Mouse (Mus musculus): ENCODE data around the gene Mrpl9. TPM values are rescaled to one million over a fixed set of nuclear protein-coding genes. Genes with fewer than 3 reads are reported as not detected.

The Mrpl9 gene
- polyA plus RNA-seq, 1 experiment from 2014 or later, result 101 TPM

- no peak for TF ChIP-seq CTCF (IDR thresholded peaks at IDR 0.05)
- ChIA-PET POLR2A (no interaction called here), CTCF (interaction anchor here (1.0 to 1.5 kb wide), 2 partner anchors 11 to 30 kb away, joined by 3 to 4 read pairs; no protein-coding TSS in a partner anchor)
- ATAC-seq (no peak), DNase-seq (ENCODE audit: low read depth, low spot score) (no peak)
- H3K27me3 ChIP-seq, result no peaks in the 10 kb centered on the region
- in situ Hi-C loops (cut with MboI; ENCODE audit: low pct_unique_long_range_greater_than_20kb), result loop anchor here (25.0 kb wide), 1 partner anchor 716 kb away; the partner anchor contains the start of gene Gm5773
Observed at GRCm38 (mm10) chr3:94478591-94479169, 35.6 kb downstream of the Mrpl9 start.

- POLR2A ChIA-PET, result no interaction called here
- DNase-seq (ENCODE audit: low read depth, low spot score) (no peak), ATAC-seq (no peak)
Observed at GRCm38 (mm10) chr3:94479564-94479963, 36.4 kb downstream of the Mrpl9 start.

GRCm38 (mm10) chr3:94480291-94480884, 37.3 kb downstream of the Mrpl9 start, which contains the start of gene Riiad1:
TSS of gene Riiad1 (minus strand) at chr3:94480341.
- ATAC-seq (no peak), DNase-seq (ENCODE audit: low read depth, low spot score) (no peak)
- CTCF ChIA-PET, result interaction anchor here (1.0 to 1.2 kb wide), 2 partner anchors 13 to 17 kb away, joined by 3 read pairs; no protein-coding TSS in a partner anchor
- in situ Hi-C loops (cut with MboI; ENCODE audit: low pct_unique_long_range_greater_than_20kb), result loop anchor here (25.0 kb wide), 1 partner anchor 718 kb away; the partner anchor contains the start of gene Gm5773
- no peak for TF ChIP-seq CTCF (IDR thresholded peaks at IDR 0.05)
- POLR2A ChIA-PET, result no interaction called here
- no peaks in the 10 kb centered on the region for H3K27me3 ChIP-seq

More at GRCm38 (mm10) chr3:94479564-94479963, 36.4 kb downstream of the Mrpl9 start:
- CTCF ChIA-PET, result interaction anchor here (1.5 kb wide), 1 partner anchor 10 kb away, joined by 4 read pairs; no protein-coding TSS in a partner anchor
- TF ChIP-seq CTCF (IDR thresholded peaks at IDR 0.05), result no peak
- in situ Hi-C loops (cut with MboI; ENCODE audit: low pct_unique_long_range_greater_than_20kb), result loop anchor here (25.0 kb wide), 1 partner anchor 717 kb away; the partner anchor contains the start of gene Gm5773
- no peaks in the 10 kb centered on the region for H3K27me3 ChIP-seq

GRCm38 (mm10) chr3:94481429-94481828, 38.3 kb downstream of the Mrpl9 start:
- no peaks in the 10 kb centered on the region for H3K27me3 ChIP-seq
- ATAC-seq (no peak), DNase-seq (ENCODE audit: low read depth, low spot score) (no peak)
- ChIA-PET POLR2A (no interaction called here), CTCF (interaction anchor here (1.0 to 1.6 kb wide), 3 partner anchors 12 to 19 kb away, joined by 3 read pairs; no protein-coding TSS in a partner anchor)
- in situ Hi-C loops (cut with MboI; ENCODE audit: low pct_unique_long_range_greater_than_20kb), result loop anchor here (25.0 kb wide), 1 partner anchor 719 kb away; the partner anchor contains the start of gene Gm5773
- no peak for TF ChIP-seq CTCF (IDR thresholded peaks at IDR 0.05)

GRCm38 (mm10) chr3:94482764-94483385, 39.8 kb downstream of the Mrpl9 start:
- CTCF ChIA-PET, result interaction anchor here (0.7 to 2.0 kb wide), 3 partner anchors 10 to 19 kb away, joined by 3 to 6 read pairs (median 6); no protein-coding TSS in a partner anchor
- ATAC-seq, result no peak
- no peaks in the 10 kb centered on the region for H3K27me3 ChIP-seq
- TF ChIP-seq CTCF (IDR thresholded peaks at IDR 0.05), result no peak
- POLR2A ChIA-PET, result no interaction called here
- in situ Hi-C loops (cut with MboI; ENCODE audit: low pct_unique_long_range_greater_than_20kb), result loop anchor here (25.0 kb wide), 1 partner anchor 721 kb away; the partner anchor contains the start of gene Gm5773
- DNase-seq (ENCODE audit: low read depth, low spot score), result no peak

- CTCF ChIA-PET, result interaction anchor here (0.7 to 2.0 kb wide), 3 partner anchors 9 to 18 kb away, joined by 3 to 6 read pairs (median 6); no protein-coding TSS in a partner anchor
- DNase-seq (ENCODE audit: low read depth, low spot score), result no peak
- no peak for TF ChIP-seq CTCF (IDR thresholded peaks at IDR 0.05)
- POLR2A ChIA-PET, result interaction anchor here (0.6 to 1.6 kb wide), 2 partner anchors 10 to 85 kb away, joined by 3 to 4 read pairs; no protein-coding TSS in a partner anchor
- in situ Hi-C loops (cut with MboI; ENCODE audit: low pct_unique_long_range_greater_than_20kb), result loop anchor here (25.0 kb wide), 1 partner anchor 722 kb away; the partner anchor contains the start of gene Gm5773
- no peaks in the 10 kb centered on the region for H3K27me3 ChIP-seq
- ATAC-seq, result no peak
Observed at GRCm38 (mm10) chr3:94483790-94484439, 40.8 kb downstream of the Mrpl9 start.

- CTCF ChIA-PET, result no interaction called here
- ATAC-seq, result no peak
Observed at GRCm38 (mm10) chr3:94485922-94486321, 42.8 kb downstream of the Mrpl9 start.

GRCm38 (mm10) chr3:94487581-94487980, 44.5 kb downstream of the Mrpl9 start:
- in situ Hi-C loops (cut with MboI; ENCODE audit: low pct_unique_long_range_greater_than_20kb), result loop anchor here (25.0 kb wide), 1 partner anchor 725 kb away; the partner anchor contains the start of gene Gm5773
- ChIA-PET CTCF (no interaction called here), POLR2A (no interaction called here)
- TF ChIP-seq CTCF (IDR thresholded peaks at IDR 0.05), result no peak
- no peaks in the 10 kb centered on the region for H3K27me3 ChIP-seq
- no peak for DNase-seq (ENCODE audit: low read depth, low spot score)
- no peak for ATAC-seq

More at GRCm38 (mm10) chr3:94485922-94486321, 42.8 kb downstream of the Mrpl9 start:
- no peak for DNase-seq (ENCODE audit: low read depth, low spot score)
- H3K27me3 ChIP-seq, result no peaks in the 10 kb centered on the region
- no peak for TF ChIP-seq CTCF (IDR thresholded peaks at IDR 0.05)
- in situ Hi-C loops (cut with MboI; ENCODE audit: low pct_unique_long_range_greater_than_20kb), result loop anchor here (25.0 kb wide), 1 partner anchor 724 kb away; the partner anchor contains the start of gene Gm5773
- POLR2A ChIA-PET, result no interaction called here

GRCm38 (mm10) chr3:94497162-94497561, 54.0 kb downstream of the Mrpl9 start:
- ChIA-PET CTCF (interaction anchor here (0.8 to 2.5 kb wide), 8 partner anchors 10 to 130 kb away, joined by 3 to 16 read pairs (median 3); no protein-coding TSS in a partner anchor), POLR2A (no interaction called here)
- H3K27me3 ChIP-seq, result no peaks in the 10 kb centered on the region
- ATAC-seq (no peak), DNase-seq (ENCODE audit: low read depth, low spot score) (no peak)
- in situ Hi-C loops (cut with MboI; ENCODE audit: low pct_unique_long_range_greater_than_20kb), result loop anchor here (25.0 kb wide), 1 partner anchor 735 kb away; the partner anchor contains the start of gene Gm5773
- no peak for TF ChIP-seq CTCF (IDR thresholded peaks at IDR 0.05)

Other genes with a start within 250 kb of the Mrpl9 start
- not detected for gene Gm5286, start 246.6 kb upstream of the Mrpl9 start, polyA plus RNA-seq (2021)
- not detected for gene Gm4778, start 179.3 kb upstream of the Mrpl9 start, polyA plus RNA-seq (2021)
- gene Them4, start 133.2 kb upstream of the Mrpl9 start, polyA plus RNA-seq (2021), result 12.2 TPM
- 0.06 TPM for gene Them5, start 101.2 kb upstream of the Mrpl9 start, polyA plus RNA-seq (2021)
- gene C2cd4d, start 80.9 kb upstream of the Mrpl9 start, polyA plus RNA-seq (2021), result not detected
- gene Rorc, start 70.5 kb upstream of the Mrpl9 start, polyA plus RNA-seq (2021), result 16.1 TPM
- 0.06 TPM for gene Lingo4, start 44.8 kb upstream of the Mrpl9 start, polyA plus RNA-seq (2021)
- gene Tdrkh, start 30.0 kb upstream of the Mrpl9 start, polyA plus RNA-seq (2021), result 14.3 TPM
- gene Oaz3, start 597 bp downstream of the Mrpl9 start, polyA plus RNA-seq (2021), result 1.1 TPM
- gene Celf3, start 35.0 kb downstream of the Mrpl9 start, polyA plus RNA-seq (2021), result 0.17 TPM
- 0.19 TPM for gene Riiad1, start 37.0 kb downstream of the Mrpl9 start, polyA plus RNA-seq (2021)
- gene Snx27, start 139.4 kb downstream of the Mrpl9 start, polyA plus RNA-seq (2021), result 83.8 TPM
- not detected for gene Gm10972, start 199.8 kb downstream of the Mrpl9 start, polyA plus RNA-seq (2021)
- 62.3 TPM for gene Tuft1, start 215.6 kb downstream of the Mrpl9 start, polyA plus RNA-seq (2021)

All from Patski (cell line).